7 mouse cellular contexts compared by ENCODE assay signal in genomic region chr17:46629685-46630441, GRCm38 (mm10). TPM values are rescaled to one million over a fixed set of nuclear protein-coding genes. Genes with fewer than 3 reads are reported as not detected.
A peak's percentile ranks its signal among the peaks of the same experiment; 100 is the strongest.
DNase-seq lines count a peak whose midpoint lies in the region; ATAC-seq and TF ChIP-seq lines count a peak whose summit lies in the region.

No protein-coding gene starts in this region.

- H3K36me3 ChIP-seq in heart, embryonic 13.5 days = peaks cover 39% of the 10 kb centered on the region
- peaks cover 11% of the 10 kb centered on the region; the same call in 1 of the 2 replicates for H3K36me3 ChIP-seq in kidney, embryonic 16.5 days (ENCODE audit: insufficient read depth, low read length)
- peaks cover 5% of the 10 kb centered on the region; the same call in 1 of the 2 replicates for H3K36me3 ChIP-seq in stomach, postnatal 0 days (ENCODE audit: control insufficient read depth, insufficient read depth, low read length)

- no peaks in the 10 kb centered on the region for H3K27me3 ChIP-seq in heart, embryonic 13.5 days (replicated peaks)
- H3K27me3 ChIP-seq in kidney, embryonic 16.5 days (ENCODE audit: insufficient read depth, low read length) = no peaks in the 10 kb centered on the region
- no peaks in the 10 kb centered on the region for H3K27me3 ChIP-seq in stomach, postnatal 0 days (ENCODE audit: control insufficient read depth, insufficient read depth, low read length)

- ATAC-seq in common myeloid progenitor, adult 5-6 weeks (replicated peaks; ENCODE audit: low read depth, poor library complexity, severe bottlenecking) = peak; percentile 23; the same call in 1 of the 2 replicates
- ATAC-seq in heart, embryonic 13.5 days (ENCODE audit: extremely low read depth, insufficient number of reproducible peaks, low FRiP score, low TSS enrichment) = no peak
- peak; percentile 92 for ATAC-seq in kidney, embryonic 16.5 days (ENCODE audit: low FRiP score, low TSS enrichment)
- ATAC-seq in stomach, postnatal 0 days (ENCODE audit: low FRiP score, low TSS enrichment) = peak; percentile 74

- no peak for TF ChIP-seq EP300 in stomach, postnatal 0 days (optimal IDR thresholded peaks at IDR 0.05)

- H3K27ac ChIP-seq in heart, embryonic 13.5 days (replicated peaks) = peak overlapping the region; percentile 93
- H3K27ac ChIP-seq in kidney, embryonic 16.5 days (ENCODE audit: low read length) = peak overlapping the region; percentile 99
- peak overlapping the region; percentile 94 for H3K27ac ChIP-seq in stomach, postnatal 0 days (replicated peaks)

- DNase-seq in MN1 (ENCODE audit: low spot score) = peak; percentile 64
- peak; percentile 71 for DNase-seq in lung, postnatal 25 days (ENCODE audit: low spot score)
- peak; percentile 62 for DNase-seq in stomach, postnatal 0 days (ENCODE audit: low spot score)
- DNase-seq in B cell, adult 2 months = no peak

- no peak; the same call in 1 of the 2 replicates for TF ChIP-seq CTCF in stomach, postnatal 0 days (IDR thresholded peaks at IDR 0.05; ENCODE audit: low read depth)

- peak overlapping the region; percentile 94 for H3K9ac ChIP-seq in heart, embryonic 13.5 days
- peak overlapping the region; percentile 94 for H3K9ac ChIP-seq in kidney, embryonic 16.5 days (replicated peaks; ENCODE audit: low read length)
- H3K9ac ChIP-seq in stomach, postnatal 0 days (ENCODE audit: low read length) = peak overlapping the region; percentile 93

- H3K9me3 ChIP-seq in heart, embryonic 13.5 days = no peaks in the 10 kb centered on the region
- H3K9me3 ChIP-seq in kidney, embryonic 16.5 days (ENCODE audit: low read length) = no peaks in the 10 kb centered on the region
- no peaks in the 10 kb centered on the region for H3K9me3 ChIP-seq in stomach, postnatal 0 days (ENCODE audit: control insufficient read depth, low read length)

- H3K4me3 ChIP-seq in heart, embryonic 13.5 days = peak overlapping the region; percentile 74
- H3K4me3 ChIP-seq in kidney, embryonic 16.5 days (ENCODE audit: low read length) = peak overlapping the region; percentile 82
- H3K4me3 ChIP-seq in stomach, postnatal 0 days (ENCODE audit: low read depth, low read length) = peak overlapping the region; percentile 86

- H3K4me1 ChIP-seq in heart, embryonic 13.5 days = peaks cover 51% of the 10 kb centered on the region
- H3K4me1 ChIP-seq in kidney, embryonic 16.5 days (ENCODE audit: insufficient read depth, low read length) = peaks cover 56% of the 10 kb centered on the region
- peaks cover 9% of the 10 kb centered on the region; the same call in 1 of the 2 replicates for H3K4me1 ChIP-seq in stomach, postnatal 0 days (replicated peaks; ENCODE audit: control insufficient read depth, insufficient read depth)

- WGBS in heart, embryonic 13.5 days = 10% methylated on average over 12 of the region's 12 CpGs
- WGBS in kidney, embryonic 16.5 days = 8% methylated on average over 12 of the region's 12 CpGs
- WGBS in stomach, postnatal 0 days = 17% methylated on average over 12 of the region's 12 CpGs

- H3K4me2 ChIP-seq in heart, embryonic 13.5 days = peak overlapping the region; percentile 86
- peak overlapping the region; percentile 71 for H3K4me2 ChIP-seq in kidney, embryonic 16.5 days (replicated peaks; ENCODE audit: low read depth, low read length)
- H3K4me2 ChIP-seq in stomach, postnatal 0 days (replicated peaks; ENCODE audit: low read depth) = peak overlapping the region; percentile 75

RNA-seq across cellular contexts. Expression of gene Ptk7, which starts 0.6 kb away (rescaled TPM):
- total RNA-seq in common myeloid progenitor, adult 5-6 weeks (2017) = 5.7 and 6.7 TPM in 2 replicates
- polyA plus RNA-seq in heart, embryonic 13.5 days (2015; fragmentation: Nextera tagmentation; extraction: Ambion mirVana) = 49.3 and 52.6 TPM in 2 replicates
- 153 and 157 TPM in 2 replicates for polyA plus RNA-seq in kidney, embryonic 16.5 days (2015; fragmentation: Nextera tagmentation; extraction: Ambion mirVana)
- polyA plus RNA-seq in stomach, postnatal 0 days (2015; fragmentation: Nextera tagmentation; extraction: Ambion mirVana) = 29.4 and 32.1 TPM in 2 replicates

RNA-seq across cellular contexts. Expression of gene Klc4, which starts 16.0 kb away (rescaled TPM):
- total RNA-seq in common myeloid progenitor, adult 5-6 weeks (2017) = 6.1 and 6.9 TPM in 2 replicates
- polyA plus RNA-seq in heart, embryonic 13.5 days (2015; fragmentation: Nextera tagmentation; extraction: Ambion mirVana) = 18.6 and 20.5 TPM in 2 replicates
- polyA plus RNA-seq in kidney, embryonic 16.5 days (2015; fragmentation: Nextera tagmentation; extraction: Ambion mirVana) = 49.7 and 58.0 TPM in 2 replicates
- 34.5 and 34.8 TPM in 2 replicates for polyA plus RNA-seq in stomach, postnatal 0 days (2015; fragmentation: Nextera tagmentation; extraction: Ambion mirVana)

RNA-seq across cellular contexts. Expression of gene Mrpl2, which starts 16.2 kb away (rescaled TPM):
- total RNA-seq in common myeloid progenitor, adult 5-6 weeks (2017) = 102 and 113 TPM in 2 replicates
- 98.0 and 111 TPM in 2 replicates for polyA plus RNA-seq in heart, embryonic 13.5 days (2015; fragmentation: Nextera tagmentation; extraction: Ambion mirVana)
- 118 and 123 TPM in 2 replicates for polyA plus RNA-seq in kidney, embryonic 16.5 days (2015; fragmentation: Nextera tagmentation; extraction: Ambion mirVana)
- polyA plus RNA-seq in stomach, postnatal 0 days (2015; fragmentation: Nextera tagmentation; extraction: Ambion mirVana) = 96.4 and 98.8 TPM in 2 replicates

RNA-seq across cellular contexts. Expression of gene Cul7, which starts 20.3 kb away (rescaled TPM):
- total RNA-seq in common myeloid progenitor, adult 5-6 weeks (2017) = 13.8 and 22.7 TPM in 2 replicates
- polyA plus RNA-seq in heart, embryonic 13.5 days (2015; fragmentation: Nextera tagmentation; extraction: Ambion mirVana) = 41.1 and 41.4 TPM in 2 replicates
- 62.2 and 68.2 TPM in 2 replicates for polyA plus RNA-seq in kidney, embryonic 16.5 days (2015; fragmentation: Nextera tagmentation; extraction: Ambion mirVana)
- polyA plus RNA-seq in stomach, postnatal 0 days (2015; fragmentation: Nextera tagmentation; extraction: Ambion mirVana) = 12.9 and 14.0 TPM in 2 replicates

RNA-seq across cellular contexts. Expression of gene Rrp36, which starts 44.3 kb away (rescaled TPM):
- total RNA-seq in common myeloid progenitor, adult 5-6 weeks (2017) = 46.2 and 51.9 TPM in 2 replicates
- polyA plus RNA-seq in heart, embryonic 13.5 days (2015; fragmentation: Nextera tagmentation; extraction: Ambion mirVana) = 37.6 and 40.3 TPM in 2 replicates
- 69.2 and 69.6 TPM in 2 replicates for polyA plus RNA-seq in kidney, embryonic 16.5 days (2015; fragmentation: Nextera tagmentation; extraction: Ambion mirVana)
- polyA plus RNA-seq in stomach, postnatal 0 days (2015; fragmentation: Nextera tagmentation; extraction: Ambion mirVana) = 37.2 and 38.1 TPM in 2 replicates

Comparison
In these comparisons a context has a peak if more than half of its experiments do, and no peak if none do; other contexts are left out.
1. DNase-seq: peak in MN1 (single experiment), lung, postnatal 25 days (single experiment) and stomach, postnatal 0 days (single experiment); none in B cell, adult 2 months (0 of 2).
2. Peak in every context shown above with its lines, with median percentiles within 50 percentile points of each other: H3K27ac ChIP-seq, H3K4me2 ChIP-seq, H3K4me3 ChIP-seq and H3K9ac ChIP-seq.